Mouse (Mus musculus) liver, adult 2 months (tissue): ENCODE measurements around the gene Csf3. TPM values are rescaled to one million over a fixed set of nuclear protein-coding genes. Genes with fewer than 3 reads are reported as not detected.

Experiments used
- DNase-seq: peaks from one replicate; pipeline ENCODE4 v3.0.0-alpha.2; 2011; ENCODE audit warnings: low read depth, low spot score; ENCODE audit errors: extremely low read depth
- H3K27ac ChIP-seq: fragments of 200-500 bp; replicated peaks from 2 replicates; pipeline ENCODE4 v1.5.1; 2012; ENCODE audit warnings: low read depth, mild to moderate bottlenecking, control low read depth, inconsistent platforms, low read length; ENCODE audit not compliant: insufficient read depth
- H3K27me3 ChIP-seq: fragments of 200-500 bp; 2 replicates; pipeline ENCODE4 v1.6.1; 2012; ENCODE audit warnings: mild to moderate bottlenecking, moderate library complexity, low read length, inconsistent platforms; ENCODE audit not compliant: control insufficient read depth, insufficient read depth
- H3K36me3 ChIP-seq: fragments of 200-500 bp; 2 replicates; pipeline ENCODE4 v1.6.1; 2012; ENCODE audit warnings: low read length, inconsistent platforms; ENCODE audit not compliant: control insufficient read depth, insufficient read depth
- H3K4me1 ChIP-seq: fragments of 200-500 bp; 2 replicates; pipeline ENCODE4 v1.6.1; 2011; ENCODE audit warnings: low read length; ENCODE audit not compliant: control insufficient read depth, insufficient read depth
- H3K4me3 ChIP-seq: fragments of 200-500 bp; 2 replicates; pipeline ENCODE4 v1.5.1; 2011; ENCODE audit warnings: low read depth, mild to moderate bottlenecking, control low read depth, low read length, moderate library complexity; ENCODE audit not compliant: insufficient read depth
- H3K79me2 ChIP-seq: fragments of 200-500 bp; 2 replicates; pipeline ENCODE4 v1.6.1; 2012; ENCODE audit warnings: inconsistent platforms, mild to moderate bottlenecking, low read length, moderate library complexity; ENCODE audit not compliant: control insufficient read depth, insufficient read depth
- H3K9ac ChIP-seq: fragments of 200-500 bp; 2 replicates; pipeline ENCODE4 v1.6.1; 2012; ENCODE audit warnings: low read depth, mild to moderate bottlenecking, control low read depth, inconsistent platforms, low read length
- CTCF ChIP-seq: fragments of 200-500 bp; IDR thresholded peaks from 2 replicates; pipeline ENCODE4 v1.5.1; 2011; ENCODE audit warnings: low read depth, low read length, control low read depth
- POLR2A ChIP-seq: fragments of 200-500 bp; IDR thresholded peaks from 2 replicates; pipeline ENCODE4 v1.6.1; 2011; ENCODE audit warnings: low read length, control low read depth; ENCODE audit not compliant: insufficient read depth; ENCODE audit errors: extremely low read depth
- WGBS: fragments of 180-500 bp; shearing (Covaris S2); methylation state at CpG from one replicate; pipeline ENCODE4 v1.1.7; 2018; 5-methylcytosine and 5-hydroxymethylcytosine counted together
- polyA plus RNA-seq: library from polyadenylated mRNA; depleted of rRNA; stranded (reverse); fragments of >200 nt; gene quantifications from 2 replicates; pipeline ENCODE4 v1.2.3, GENCODE M21; 2012
- total RNA-seq: library from RNA; depleted of rRNA; stranded (reverse); fragments of >200 nt; gene quantifications from 2 replicates; pipeline ENCODE4 v1.2.3, GENCODE M21; 2014

Csf3 gene
- total and polyA plus RNA-seq, 2 experiments: 0.07 TPM; not detected in 1

GRCm38 (mm10) chr11:98740393-98741050 lies 39.5 kb downstream of the Csf3 start, which contains the start of gene Thra:
Thra (plus strand) TSS chr11:98740638.
- H3K4me1 ChIP-seq: peaks cover 13% of the 10 kb centered on the region

GRCm38 (mm10) chr11:98741051-98741620 lies 40.1 kb downstream of the Csf3 start:
- peak overlapping the region; percentile 14; the same call in 1 of the 2 replicates for H3K27ac ChIP-seq
- no peaks in the 10 kb centered on the region for H3K36me3 ChIP-seq
- under 1% methylated on average over 17 of the region's 17 CpGs for WGBS
- TF ChIP-seq CTCF (no peak), POLR2A (no peak)
- H3K4me1 ChIP-seq: peaks cover 13% of the 10 kb centered on the region
- peak overlapping the region; percentile 91 for H3K9ac ChIP-seq
- H3K27me3 ChIP-seq: no peaks in the 10 kb centered on the region
- peak overlapping the region; percentile 95 for H3K4me3 ChIP-seq
- peaks cover 14% of the 10 kb centered on the region; the same call in 1 of the 2 replicates for H3K79me2 ChIP-seq
- peak; percentile 69 for DNase-seq

More at GRCm38 (mm10) chr11:98740393-98741050, 39.5 kb downstream of the Csf3 start, which contains the start of gene Thra:
- DNase-seq: peak; percentile 34
- H3K9ac ChIP-seq: peak within 1 kb of the TSS; percentile 91
- 2% methylated on average over 22 of the region's 22 CpGs for WGBS
- peak within 1 kb of the TSS; percentile 95 for H3K4me3 ChIP-seq
- peaks cover 14% of the 10 kb centered on the region; the same call in 1 of the 2 replicates for H3K79me2 ChIP-seq
- TF ChIP-seq CTCF (no peak), POLR2A (no peak)
- no peaks in the 10 kb centered on the region for H3K36me3 ChIP-seq
- no peaks in the 10 kb centered on the region for H3K27me3 ChIP-seq
- peak within 1 kb of the TSS; percentile 14; the same call in 1 of the 2 replicates for H3K27ac ChIP-seq

- DNase-seq: peak; percentile 37
- H3K27me3 ChIP-seq: no peaks in the 10 kb centered on the region
- peaks cover 14% of the 10 kb centered on the region; the same call in 1 of the 2 replicates for H3K79me2 ChIP-seq
- H3K4me3 ChIP-seq: peak overlapping the region; percentile 95
- under 1% methylated on average over 65 of the region's 86 CpGs for WGBS
- H3K9ac ChIP-seq: peak overlapping the region; percentile 93
- no peaks in the 10 kb centered on the region for H3K36me3 ChIP-seq
- H3K27ac ChIP-seq: peak overlapping the region; percentile 56
- TF ChIP-seq POLR2A: no peak
- peak; percentile 56 for TF ChIP-seq CTCF
- H3K4me1 ChIP-seq: peaks cover 20% of the 10 kb centered on the region
These were observed 40.7 kb downstream of the Csf3 start for GRCm38 (mm10) chr11:98741622-98742396.

- no peak for TF ChIP-seq CTCF
- TF ChIP-seq POLR2A: no peak
- peaks cover 23% of the 10 kb centered on the region for H3K4me1 ChIP-seq
- WGBS: 17% methylated on average over 21 of the region's 21 CpGs
- H3K27me3 ChIP-seq: no peaks in the 10 kb centered on the region
- H3K4me3 ChIP-seq: peak overlapping the region; percentile 89
- H3K9ac ChIP-seq: peak overlapping the region; percentile 93
- no peaks in the 10 kb centered on the region for H3K36me3 ChIP-seq
- peaks cover 14% of the 10 kb centered on the region; the same call in 1 of the 2 replicates for H3K79me2 ChIP-seq
- H3K27ac ChIP-seq: no peak overlapping the region; the same call in 1 of the 2 replicates
- DNase-seq: no peak
These were observed 41.6 kb downstream of the Csf3 start for GRCm38 (mm10) chr11:98742397-98743291.
